Mouse (Mus musculus): ENCODE results near the gene Heatr5a. TPM values are rescaled to one million over a fixed set of nuclear protein-coding genes. Genes with fewer than 3 reads are reported as not detected.

The Heatr5a gene
- total RNA-seq, 2 experiments from 2014 or later = 23.1 to 25.0 TPM

- DNase-seq (ENCODE audit: low spot score in 2 of 2) = no peak
These were observed 84.8 kb downstream of the Heatr5a start for GRCm38 (mm10) chr12:51886369-51886768.

GRCm38 (mm10) chr12:51884801-51885200 lies 86.3 kb downstream of the Heatr5a start:
- no peak for DNase-seq (ENCODE audit: low spot score in 2 of 2)

GRCm38 (mm10) chr12:51883297-51883805 lies 87.8 kb downstream of the Heatr5a start:
- DNase-seq (ENCODE audit: low spot score in 2 of 2) = no peak

DNA sequence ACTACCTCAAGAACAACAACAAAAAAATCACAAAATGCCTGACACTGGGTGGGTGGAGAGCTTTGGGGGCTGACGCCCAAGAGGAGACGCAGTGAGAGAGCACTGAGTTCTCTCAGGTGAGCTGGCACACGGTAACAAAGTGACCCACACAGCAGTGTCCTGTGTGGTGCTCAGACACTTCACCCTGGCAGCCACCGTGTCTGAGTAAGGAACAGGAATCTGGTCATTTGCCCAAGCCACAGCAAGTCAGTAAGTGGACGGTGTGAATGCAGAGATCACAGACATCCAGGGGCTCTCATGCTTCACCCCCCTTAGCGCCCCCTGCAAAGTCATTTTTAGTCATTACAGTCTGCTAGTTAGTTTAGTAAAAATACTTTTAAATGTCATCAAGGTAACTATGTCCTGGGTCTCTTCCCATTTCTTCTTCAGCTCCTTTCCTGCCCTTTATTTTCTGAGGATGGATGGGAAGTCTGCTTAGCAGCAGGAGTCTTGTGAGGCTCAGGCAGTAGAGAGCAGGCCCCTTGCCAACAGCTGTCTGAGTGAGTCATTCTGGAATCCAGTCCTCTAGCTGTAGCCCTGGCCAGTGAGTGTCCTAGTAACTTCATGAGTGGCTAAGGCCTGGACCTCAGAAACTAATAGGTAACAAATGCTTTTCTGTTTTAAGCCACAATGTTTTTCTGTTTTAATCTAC lies 88.4 kb downstream of the Heatr5a start:
- peak in 1 of 2 experiments; percentile 43 for DNase-seq (ENCODE audit: low spot score in 2 of 2)

GRCm38 (mm10) chr12:51881775-51882174 lies 89.3 kb downstream of the Heatr5a start:
- no peak for DNase-seq (ENCODE audit: low spot score in 2 of 2)

DNA sequence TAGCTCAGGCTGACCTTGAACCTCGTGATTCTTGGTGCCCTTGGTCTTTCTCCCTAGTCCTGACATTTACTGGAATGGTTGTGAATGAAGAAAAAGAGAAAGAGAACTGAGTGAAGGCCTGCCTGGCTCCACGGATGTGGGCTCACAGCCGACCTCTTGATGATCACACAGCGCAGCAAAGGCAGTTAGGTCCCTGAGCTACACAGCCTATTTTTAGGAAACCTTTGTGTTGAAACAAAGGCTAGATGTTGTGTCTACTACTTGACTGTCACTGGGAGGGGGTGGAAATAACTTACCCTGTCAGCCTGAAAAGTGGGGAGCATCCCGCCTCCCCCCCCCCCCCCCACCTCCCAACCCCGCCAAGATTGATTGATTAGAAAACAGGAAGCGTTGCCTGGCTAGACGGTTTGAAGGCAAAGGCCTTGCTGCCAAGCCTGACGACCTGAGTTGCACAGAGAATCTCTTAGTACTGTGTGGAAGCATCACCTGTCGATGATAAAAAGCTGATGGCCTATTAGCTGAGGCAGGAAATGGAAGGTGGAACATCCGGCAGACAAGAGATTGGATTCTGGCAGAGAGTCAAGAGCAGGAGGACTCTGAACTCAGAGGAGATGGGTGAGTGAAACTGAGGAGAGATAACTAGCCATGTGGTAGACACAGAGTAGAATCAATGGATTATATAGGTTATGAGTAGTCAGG lies 99.5 kb downstream of the Heatr5a start:
- no peak for DNase-seq (ENCODE audit: low spot score in 2 of 2)

DNA sequence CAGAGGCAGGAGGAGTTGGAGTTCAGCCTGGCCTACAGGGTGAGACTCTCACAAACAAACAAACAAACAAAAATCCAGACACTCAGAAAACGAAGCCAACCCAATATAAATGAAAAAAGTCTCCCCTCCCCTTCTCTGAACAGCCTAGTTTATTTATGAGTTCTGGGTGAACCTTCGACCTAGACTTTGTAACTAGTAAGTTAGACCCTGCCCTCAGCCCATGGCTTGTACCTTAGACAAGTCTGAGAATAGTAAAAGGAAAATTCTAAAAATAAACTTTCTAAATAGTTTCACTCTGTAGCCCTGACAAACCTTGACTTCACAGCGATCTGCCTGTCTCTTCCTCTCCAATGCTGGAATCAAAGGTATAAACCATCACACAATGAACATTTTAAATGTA lies 101.6 kb downstream of the Heatr5a start:
- no peak for DNase-seq (ENCODE audit: low spot score in 2 of 2)

- DNase-seq (ENCODE audit: low spot score in 2 of 2) = no peak
These were observed 104.0 kb downstream of the Heatr5a start for GRCm38 (mm10) chr12:51867076-51867475.

DNA sequence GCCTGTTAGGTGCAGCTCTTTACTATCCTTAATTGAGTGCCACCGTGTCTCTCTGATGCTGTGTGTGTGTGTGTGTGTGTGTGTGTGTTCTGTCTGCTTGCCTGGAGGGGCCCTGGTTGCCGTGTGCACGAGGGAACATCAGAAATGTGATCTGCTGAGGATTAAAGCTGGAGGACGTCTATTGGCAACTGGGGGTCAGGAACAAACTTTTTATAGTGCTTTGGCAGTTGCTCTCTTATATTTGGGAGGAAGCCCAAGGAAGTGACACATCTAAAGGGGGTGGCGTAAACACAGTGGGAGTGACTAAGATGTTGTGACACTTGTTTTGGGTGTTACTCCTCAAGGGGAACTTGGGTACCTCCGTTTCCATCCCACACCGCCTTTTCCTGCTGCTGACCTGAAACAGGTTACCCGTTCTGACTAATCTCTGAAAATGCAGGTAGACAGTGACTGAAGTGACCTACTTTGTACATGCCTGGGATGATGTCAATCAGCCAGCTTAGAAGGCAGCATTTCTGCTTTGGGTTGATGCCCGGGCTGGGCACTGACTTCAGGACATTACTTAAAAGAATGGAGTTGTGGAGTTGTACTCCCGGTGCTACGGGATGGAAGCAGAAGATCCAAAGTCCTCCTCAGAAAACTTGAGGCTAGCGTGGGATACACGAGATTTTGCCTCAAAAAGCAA lies 104.8 kb downstream of the Heatr5a start:
- DNase-seq (ENCODE audit: low spot score in 2 of 2) = no peak

- no peak for DNase-seq (ENCODE audit: low spot score in 2 of 2)
These were observed 105.3 kb downstream of the Heatr5a start for GRCm38 (mm10) chr12:51865790-51866179.

- DNase-seq (ENCODE audit: low spot score in 2 of 2) = peak in 1 of 2 experiments; percentile 28
These were observed 105.9 kb downstream of the Heatr5a start for GRCm38 (mm10) chr12:51865061-51865789.

DNA sequence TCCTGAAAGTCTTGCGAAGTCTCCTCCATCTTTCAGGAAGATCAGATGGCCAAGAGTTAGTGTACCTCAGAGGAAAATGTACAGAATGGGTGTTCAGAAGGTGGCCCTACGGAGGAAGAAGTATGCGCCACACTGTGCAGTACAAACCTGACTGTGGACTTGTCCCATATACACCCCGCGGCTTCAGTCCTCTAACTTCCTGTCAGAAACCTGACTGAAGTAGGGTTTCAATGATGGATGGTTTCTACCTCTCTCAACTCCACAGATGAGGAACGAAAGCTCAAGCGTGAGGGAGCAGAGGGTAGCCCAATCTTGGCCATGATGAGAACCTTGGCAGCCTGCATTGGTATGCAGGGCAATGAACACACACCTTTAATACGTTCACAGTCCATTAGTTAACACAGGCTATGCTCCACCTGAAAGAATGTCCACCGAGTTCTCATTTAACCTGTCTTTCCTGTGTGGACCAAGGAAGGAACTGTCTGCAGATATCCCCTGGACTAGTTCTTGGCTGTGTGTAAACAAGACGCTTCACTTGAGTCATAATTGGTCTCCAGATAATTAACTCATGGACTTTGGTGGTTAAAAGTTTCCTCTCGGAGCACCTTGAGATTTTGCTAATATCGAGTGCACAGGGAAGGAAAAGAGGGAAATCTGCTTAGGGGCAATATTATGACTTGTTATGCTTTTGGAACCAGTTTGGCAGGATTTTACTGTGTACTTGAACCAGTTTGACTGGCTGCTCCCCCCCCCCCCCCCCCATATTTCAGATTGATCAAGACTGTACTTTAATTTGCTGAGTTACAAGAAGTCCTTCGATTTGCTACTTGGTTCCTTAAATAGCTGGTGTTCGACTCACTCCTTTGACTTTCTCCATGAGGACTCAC lies 107.8 kb downstream of the Heatr5a start:
- DNase-seq (ENCODE audit: low spot score in 2 of 2) = no peak

DNA sequence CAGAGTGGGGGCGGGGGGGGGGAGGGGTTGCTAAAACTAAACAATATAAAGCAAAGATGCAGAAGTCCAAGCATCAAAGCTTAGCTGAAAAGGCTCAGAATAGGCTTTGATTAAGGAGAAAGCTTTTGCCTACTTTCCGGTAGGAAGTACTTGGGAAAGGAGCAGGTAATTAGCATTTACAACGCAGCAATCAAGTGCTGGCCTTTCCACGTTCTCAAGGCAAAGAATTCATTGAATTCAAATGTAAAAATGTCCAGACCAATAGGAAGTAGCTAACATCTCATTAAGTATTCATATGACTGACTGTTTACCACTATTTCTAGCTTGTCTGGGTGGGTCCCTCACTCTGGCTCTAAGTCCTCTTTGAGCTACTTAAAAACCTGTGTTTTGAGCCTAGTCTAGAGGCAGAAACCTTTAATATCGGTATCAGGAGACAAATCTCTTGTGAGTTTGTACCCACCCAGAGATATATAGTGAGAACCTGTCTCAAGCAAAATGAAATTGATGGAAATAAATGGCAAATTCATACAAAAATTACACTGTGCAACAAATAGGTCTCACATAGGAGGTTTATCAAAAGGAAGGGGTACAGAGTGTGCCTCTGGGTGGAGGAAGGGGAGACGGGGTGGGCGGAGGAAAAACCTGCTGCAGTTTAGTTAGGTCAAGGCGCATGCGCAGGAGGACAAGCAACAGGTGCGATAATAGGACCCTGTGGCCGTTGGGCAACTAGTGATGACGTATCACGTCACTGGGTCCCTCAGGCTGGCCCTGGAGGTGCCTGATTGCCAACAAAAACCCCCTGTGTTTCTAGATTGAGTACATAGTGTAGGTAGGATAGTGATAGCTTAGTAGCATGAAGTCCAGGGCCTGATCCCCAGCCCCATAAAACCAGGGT lies 112.7 kb downstream of the Heatr5a start:
- DNase-seq (ENCODE audit: low spot score in 2 of 2) = no peak

GRCm38 (mm10) chr12:51856768-51857295 lies 114.3 kb downstream of the Heatr5a start:
- DNase-seq (ENCODE audit: low spot score in 2 of 2) = no peak

- no peak for DNase-seq (ENCODE audit: low spot score in 2 of 2)
These were observed 115.2 kb downstream of the Heatr5a start for GRCm38 (mm10) chr12:51855872-51856271.

DNA sequence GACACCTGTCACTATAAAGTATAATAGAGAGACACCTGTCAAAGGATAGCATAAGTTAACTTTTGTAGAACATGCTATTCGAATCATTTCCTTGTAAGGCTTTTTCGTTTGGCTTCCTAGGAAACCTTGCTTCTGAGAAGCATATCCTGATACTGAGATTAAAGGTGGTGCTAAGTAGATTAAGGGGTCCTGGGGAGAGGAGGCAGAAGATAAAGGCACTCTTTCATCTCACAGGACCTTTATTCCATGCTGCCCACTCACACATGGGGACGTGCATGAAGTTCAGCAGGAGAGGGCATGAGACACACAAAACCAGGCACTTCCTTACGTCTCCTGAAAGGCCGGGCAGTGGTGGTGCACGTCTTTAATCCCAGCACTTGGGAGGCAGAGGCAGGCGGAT lies 115.7 kb downstream of the Heatr5a start:
- DNase-seq (ENCODE audit: low spot score in 2 of 2) = no peak

GRCm38 (mm10) chr12:51851617-51852016 lies 119.5 kb downstream of the Heatr5a start:
- no peak for DNase-seq (ENCODE audit: low spot score in 2 of 2)

DNA sequence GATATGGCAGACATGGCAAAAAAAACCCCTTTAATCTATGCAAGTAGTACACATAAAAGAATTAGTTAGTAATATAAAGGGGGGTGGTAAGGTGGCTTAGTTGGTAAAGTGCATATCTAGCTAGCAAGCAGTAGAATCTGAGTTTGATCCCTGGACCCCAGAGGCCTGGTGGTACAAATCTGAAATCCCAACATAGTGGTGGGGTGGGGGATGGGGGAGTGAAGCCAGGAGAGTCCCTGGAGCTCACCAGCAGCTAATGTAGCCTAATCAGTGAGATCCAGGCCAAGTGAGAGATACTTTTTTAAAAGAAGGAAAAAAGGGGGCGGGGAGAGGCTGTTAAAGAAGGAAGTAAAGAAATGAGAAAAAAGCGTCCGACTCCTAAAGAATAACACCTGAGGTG lies 120.0 kb downstream of the Heatr5a start:
- no peak for DNase-seq (ENCODE audit: low spot score in 2 of 2)

GRCm38 (mm10) chr12:51850339-51850738 lies 120.8 kb downstream of the Heatr5a start:
- DNase-seq (ENCODE audit: low spot score in 2 of 2) = no peak
